Mouse (Mus musculus) liver, embryonic 12.5 days (tissue): ENCODE data around the gene Zyg11b. TPM values are rescaled to one million over a fixed set of nuclear protein-coding genes. Genes with fewer than 3 reads are reported as not detected.

Experiments used
- ATAC-seq: fragments of 200-750 bp; cut with Nextera tagmentation; 2 replicates; pipeline ENCODE4 v1.8.0; 2017; ENCODE audit warnings: moderate number of reproducible peaks, mild to moderate bottlenecking, moderate library complexity
- H3K27ac ChIP-seq: fragments of 300-500 bp; sonication (generic); 2 replicates; pipeline ENCODE4 v1.5.1; 2016; ENCODE audit warnings: mild to moderate bottlenecking
- H3K27me3 ChIP-seq: fragments of 300-500 bp; sonication (generic); replicated peaks from 2 replicates; pipeline ENCODE4 v1.6.1; 2016; ENCODE audit warnings: mild to moderate bottlenecking, moderate library complexity
- H3K36me3 ChIP-seq: fragments of 300-500 bp; sonication (generic); 2 replicates; pipeline ENCODE4 v1.6.1; 2016; ENCODE audit warnings: mild to moderate bottlenecking, moderate library complexity
- H3K4me1 ChIP-seq: fragments of 300-500 bp; sonication (generic); 2 replicates; pipeline ENCODE4 v1.6.1; 2016
- H3K4me2 ChIP-seq: fragments of 300-500 bp; sonication (generic); 2 replicates; pipeline ENCODE4 v1.6.1; 2016; ENCODE audit warnings: mild to moderate bottlenecking, moderate library complexity
- H3K4me3 ChIP-seq: fragments of 300-500 bp; sonication (generic); 2 replicates; pipeline ENCODE4 v1.5.1; 2016; ENCODE audit warnings: mild to moderate bottlenecking, moderate library complexity
- H3K9ac ChIP-seq: fragments of 300-500 bp; sonication (generic); 2 replicates; pipeline ENCODE4 v1.6.1; 2016; ENCODE audit warnings: mild to moderate bottlenecking, moderate library complexity
- H3K9me3 ChIP-seq: fragments of 300-500 bp; sonication (generic); replicated peaks from 2 replicates; pipeline ENCODE4 v1.6.1; 2016; ENCODE audit warnings: mild to moderate bottlenecking, moderate library complexity
- WGBS: fragments of 180-500 bp; shearing (Covaris S2); methylation state at CpG from one replicate; pipeline ENCODE4 v1.1.7; 2016; ENCODE audit not compliant: insufficient replicate concordance; 5-methylcytosine and 5-hydroxymethylcytosine counted together
- polyA plus RNA-seq: library from polyadenylated mRNA; unstranded; fragments of >200 nt; fragmentation: Nextera tagmentation; extraction: Ambion mirVana; gene quantifications from 2 replicates; pipeline ENCODE4 v1.2.1, GENCODE M21; 2016

Zyg11b gene
- polyA plus RNA-seq, 1 experiment from 2014 or later = 4.0 TPM

DNA sequence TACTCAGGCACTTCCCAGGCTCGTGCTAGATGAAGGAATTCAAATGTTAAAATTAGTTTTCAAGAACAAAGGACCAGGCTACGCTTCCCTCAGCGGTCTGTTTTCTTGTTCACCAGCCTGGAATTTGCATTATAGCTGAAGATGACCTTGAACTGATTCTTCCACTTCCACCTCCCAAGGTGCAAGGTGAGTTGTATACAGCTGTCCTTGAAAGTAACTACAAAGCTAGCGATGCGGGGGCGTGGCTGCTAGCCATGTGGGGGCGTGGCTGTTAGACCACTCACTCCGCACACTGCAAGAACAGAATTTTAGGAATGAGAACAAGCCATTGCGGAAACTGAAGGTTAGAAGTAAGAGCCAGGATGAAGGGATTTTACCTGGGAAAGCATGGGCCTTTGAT lies 81.9 kb downstream of the Zyg11b start:
- Histone ChIP-seq H3K4me1 (peaks cover 11% of the 10 kb centered on the region), H3K27ac (no peak overlapping the region), H3K36me3 (no peaks in the 10 kb centered on the region), H3K9me3 (no peaks in the 10 kb centered on the region), H3K9ac (no peak overlapping the region), H3K4me3 (no peak overlapping the region), H3K27me3 (peaks cover 63% of the 10 kb centered on the region), H3K4me2 (no peak overlapping the region)
- no peak for ATAC-seq
- WGBS = 13% methylated on average over 9 of the region's 9 CpGs

DNA sequence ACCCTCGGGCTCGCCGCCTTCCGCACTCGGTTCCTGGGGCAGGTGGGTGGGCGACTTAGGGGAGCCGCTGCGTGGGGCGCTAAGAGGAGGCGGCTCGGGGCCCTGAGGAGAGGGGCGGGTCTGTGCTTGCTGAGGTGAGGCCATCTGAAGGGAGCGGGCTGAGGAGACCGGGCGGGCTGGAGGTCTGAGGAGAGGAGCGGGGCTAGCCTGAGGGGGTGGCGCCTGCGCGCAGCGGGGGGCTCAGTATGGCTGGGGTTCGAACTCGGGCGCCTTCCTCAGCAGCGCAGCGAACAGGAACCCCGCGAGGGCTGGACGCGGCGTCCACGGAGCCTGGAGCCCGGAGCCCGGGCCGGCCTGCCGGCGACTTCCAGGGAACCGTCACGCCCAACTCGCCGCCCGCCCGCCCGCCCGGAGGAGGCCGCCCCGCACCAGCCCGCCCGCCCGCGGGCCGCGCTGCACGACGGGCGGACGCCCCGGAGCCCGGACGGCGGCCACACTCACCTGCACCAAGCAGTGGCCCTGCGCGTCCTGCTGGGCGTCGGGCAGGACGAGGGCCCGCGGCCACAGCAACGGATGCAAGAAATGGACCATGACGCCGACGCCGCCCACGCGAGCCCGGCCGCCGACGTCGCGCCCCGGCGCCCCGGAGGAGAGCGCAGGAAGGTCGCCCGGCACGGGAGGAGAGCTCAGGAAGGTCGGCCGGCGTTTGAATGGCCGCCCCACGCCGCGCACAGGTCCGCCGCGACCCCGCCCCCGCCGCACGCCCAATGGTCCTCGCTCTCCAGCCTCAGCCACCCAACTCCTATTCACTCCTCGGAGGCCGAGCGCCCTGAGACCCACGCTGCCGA lies 83.3 kb downstream of the Zyg11b start, which contains the start of gene Zyg11a:
Gene Zyg11a, minus strand, starts transcription at position 717 of the 848 bp plus-strand sequence.
- peak within 1 kb of the TSS; percentile 56 for H3K9ac ChIP-seq
- no peaks in the 10 kb centered on the region for H3K9me3 ChIP-seq
- H3K4me1 ChIP-seq = peaks cover 11% of the 10 kb centered on the region
- 4% methylated on average over 65 of the region's 107 CpGs for WGBS
- H3K36me3 ChIP-seq = no peaks in the 10 kb centered on the region
- peaks cover 63% of the 10 kb centered on the region for H3K27me3 ChIP-seq
- H3K27ac ChIP-seq = no peak within 1 kb of the TSS
- peak within 1 kb of the TSS; percentile 58 for H3K4me3 ChIP-seq
- peak within 1 kb of the TSS; percentile 77 for H3K4me2 ChIP-seq
- ATAC-seq = no peak; the same call in 1 of the 2 replicates

DNA sequence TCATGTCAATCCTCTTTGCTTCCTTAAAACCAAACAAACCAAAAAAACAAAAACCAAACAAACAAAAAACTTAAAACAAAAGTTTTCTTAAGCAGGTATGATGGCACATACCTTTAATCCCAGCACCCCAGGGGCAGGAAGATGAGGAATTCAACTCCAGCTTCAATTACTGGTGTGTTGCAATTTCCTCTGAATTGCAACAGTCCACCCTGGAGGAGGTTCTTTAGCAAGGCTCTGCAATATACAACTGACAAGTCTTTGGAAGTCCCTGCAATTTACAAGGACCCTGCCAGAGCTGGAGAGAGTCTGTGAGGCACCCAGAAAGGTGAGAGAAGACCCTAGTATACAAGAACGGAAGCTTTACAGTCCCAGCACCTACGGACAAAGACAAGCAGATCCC lies 87.9 kb downstream of the Zyg11b start:
- Histone ChIP-seq H3K4me3 (no peak overlapping the region), H3K36me3 (no peaks in the 10 kb centered on the region), H3K4me2 (no peak overlapping the region), H3K9me3 (no peaks in the 10 kb centered on the region), H3K9ac (no peak overlapping the region), H3K4me1 (peaks cover 9% of the 10 kb centered on the region), H3K27me3 (peaks cover 42% of the 10 kb centered on the region), H3K27ac (no peak overlapping the region)
- no peak for ATAC-seq
- WGBS = 77% methylated on average over 2 of the region's 2 CpGs

DNA sequence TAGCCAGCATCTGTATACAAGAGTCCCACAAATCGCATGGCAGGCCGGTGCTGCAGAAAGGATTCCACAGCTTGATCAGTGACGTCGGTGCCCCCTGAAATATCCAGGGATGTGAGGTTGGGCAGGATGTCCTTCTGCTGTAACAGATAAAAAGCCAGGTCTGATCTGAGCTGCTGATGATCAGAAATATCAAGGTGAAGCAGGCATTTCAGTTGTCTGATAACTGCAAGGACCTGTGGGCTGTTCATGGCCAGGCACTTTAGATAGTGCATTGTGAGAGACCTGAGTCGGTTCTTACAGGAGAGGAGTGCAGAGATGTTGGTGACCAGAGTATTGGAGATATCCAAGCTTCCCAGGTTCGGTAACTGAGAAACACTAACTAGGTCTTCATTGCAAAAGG lies 96.3 kb downstream of the Zyg11b start:
- H3K4me1 ChIP-seq = no peaks in the 10 kb centered on the region
- no peak overlapping the region for H3K9ac ChIP-seq
- H3K36me3 ChIP-seq = no peaks in the 10 kb centered on the region
- H3K9me3 ChIP-seq = no peaks in the 10 kb centered on the region
- 47% methylated on average over 6 of the region's 6 CpGs for WGBS
- no peak overlapping the region for H3K27ac ChIP-seq
- no peak overlapping the region for H3K4me2 ChIP-seq
- H3K27me3 ChIP-seq = 0 out of 2 replicates have a peak, but pooled peaks cover 4% of the 10 kb centered on the region
- H3K4me3 ChIP-seq = no peak overlapping the region
- no peak for ATAC-seq

DNA sequence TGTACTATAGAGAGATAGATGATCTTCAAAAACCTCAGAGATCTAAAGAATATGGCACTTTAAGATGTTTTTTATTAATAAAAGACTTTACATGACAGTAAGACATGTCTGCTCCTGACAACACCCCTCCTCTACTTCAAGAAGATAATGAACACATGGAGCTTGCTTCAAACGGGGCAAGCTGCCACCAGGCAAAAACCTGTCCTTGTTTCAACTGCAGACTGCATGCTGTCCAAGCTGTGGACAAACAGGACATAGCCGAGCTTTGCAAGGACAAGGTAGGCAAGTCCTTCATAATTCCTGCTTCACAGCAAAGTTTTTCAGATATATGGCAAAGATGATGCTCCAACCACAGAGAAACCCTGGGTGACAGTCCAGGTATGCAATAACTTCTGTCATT lies 101.7 kb downstream of the Zyg11b start:
- Histone ChIP-seq H3K27ac (no peak overlapping the region), H3K27me3 (0 out of 2 replicates have a peak, but pooled peaks cover 4% of the 10 kb centered on the region), H3K9ac (no peak overlapping the region), H3K4me3 (no peak overlapping the region), H3K36me3 (no peaks in the 10 kb centered on the region), H3K4me1 (no peaks in the 10 kb centered on the region), H3K9me3 (no peaks in the 10 kb centered on the region), H3K4me2 (no peak overlapping the region)
- ATAC-seq = no peak
- 58% methylated on average over 2 of the region's 2 CpGs for WGBS

DNA sequence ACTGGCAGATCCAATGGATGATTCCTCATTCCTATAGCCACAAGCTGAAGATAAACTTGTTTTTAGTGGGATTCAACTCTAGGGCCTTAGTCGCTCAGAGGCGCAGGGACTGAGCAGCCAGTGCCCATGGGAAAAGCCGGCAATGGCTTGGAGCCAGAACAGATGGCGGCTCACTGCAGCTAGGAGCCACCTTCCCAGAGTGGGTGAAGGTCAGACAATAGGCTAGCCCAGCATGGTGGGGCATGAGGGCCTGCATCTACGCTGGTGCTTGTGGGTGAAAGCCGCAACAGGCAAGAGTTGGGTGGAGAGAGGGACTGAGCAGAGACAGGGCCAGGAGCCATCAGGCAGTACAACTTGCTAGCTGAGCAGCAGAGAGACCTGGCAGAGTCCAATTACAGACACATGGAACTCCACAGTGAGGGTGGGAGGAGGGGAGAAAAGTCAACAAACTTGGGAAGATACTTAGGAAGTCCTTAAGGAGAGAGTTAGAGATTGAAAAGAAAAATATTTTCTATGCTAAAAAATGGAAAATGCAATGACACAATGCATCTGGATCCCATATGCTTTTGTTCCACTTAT lies 104.5 kb downstream of the Zyg11b start:
- Histone ChIP-seq H3K9me3 (no peaks in the 10 kb centered on the region), H3K9ac (no peak overlapping the region), H3K27me3 (0 out of 2 replicates have a peak, but pooled peaks cover 4% of the 10 kb centered on the region), H3K4me2 (no peak overlapping the region), H3K4me1 (no peaks in the 10 kb centered on the region), H3K36me3 (no peaks in the 10 kb centered on the region), H3K27ac (no peak overlapping the region), H3K4me3 (no peak overlapping the region)
- 71% methylated on average over 6 of the region's 6 CpGs for WGBS
- no peak for ATAC-seq

DNA sequence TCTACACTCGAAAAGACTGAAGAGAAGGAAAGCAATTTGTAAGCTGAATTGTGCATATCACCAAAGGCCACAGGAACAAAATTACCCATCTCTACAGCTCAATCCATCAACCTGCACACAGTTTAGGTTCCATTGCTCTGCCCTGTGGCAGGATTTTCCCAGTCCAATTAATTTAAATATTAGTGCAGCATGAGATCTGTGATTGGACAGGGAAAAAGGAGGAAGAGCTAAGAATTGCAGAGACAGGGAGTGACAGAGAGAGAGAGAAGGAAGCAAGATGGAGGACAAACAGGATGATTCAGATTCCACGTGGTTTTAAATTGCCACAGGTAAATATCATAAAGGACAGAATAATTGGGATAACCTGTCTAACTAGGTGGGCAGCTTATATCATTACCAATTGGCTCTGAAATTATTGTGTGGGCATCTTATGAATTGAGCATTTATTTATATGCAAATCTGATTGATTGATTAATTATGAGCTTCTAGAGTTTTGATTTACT lies 108.0 kb downstream of the Zyg11b start:
- H3K27me3 ChIP-seq = 0 out of 2 replicates have a peak, but pooled peaks cover 4% of the 10 kb centered on the region
- no peak overlapping the region for H3K4me2 ChIP-seq
- no peaks in the 10 kb centered on the region for H3K9me3 ChIP-seq
- H3K4me1 ChIP-seq = no peaks in the 10 kb centered on the region
- H3K9ac ChIP-seq = no peak overlapping the region
- ATAC-seq = no peak
- no peak overlapping the region for H3K4me3 ChIP-seq
- H3K27ac ChIP-seq = no peak overlapping the region
- 56% methylated on average over 2 of the region's 2 CpGs for WGBS
- H3K36me3 ChIP-seq = no peaks in the 10 kb centered on the region

DNA sequence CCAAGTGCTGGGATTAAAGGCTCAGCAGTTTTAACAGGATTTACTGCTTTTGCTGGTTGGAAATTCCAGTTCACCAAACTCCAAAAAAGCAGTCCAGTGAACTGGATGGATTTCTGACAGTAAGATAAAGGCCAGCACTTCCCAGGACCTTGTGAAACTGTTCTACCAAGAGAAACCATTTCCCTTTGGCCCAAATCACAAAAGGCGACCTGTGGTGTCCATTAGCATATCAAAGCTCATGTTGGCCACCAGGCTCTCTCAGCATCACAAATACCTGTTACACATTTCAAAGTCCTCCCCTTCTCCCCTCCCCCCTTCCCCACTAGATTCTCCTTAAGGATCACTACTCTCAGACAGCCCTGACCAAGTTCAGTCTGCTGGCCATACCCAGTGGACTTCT lies 118.6 kb downstream of the Zyg11b start:
- H3K9me3 ChIP-seq = no peaks in the 10 kb centered on the region
- H3K36me3 ChIP-seq = no peaks in the 10 kb centered on the region
- no peak overlapping the region for H3K4me2 ChIP-seq
- no peak overlapping the region for H3K4me3 ChIP-seq
- ATAC-seq = no peak
- no peak overlapping the region for H3K27ac ChIP-seq
- no peaks in the 10 kb centered on the region for H3K27me3 ChIP-seq
- H3K4me1 ChIP-seq = no peaks in the 10 kb centered on the region
- no peak overlapping the region for H3K9ac ChIP-seq
- WGBS = 72% methylated on average over 1 of the region's 1 CpGs

Other genes starting within 250 kb of the Zyg11b start
- 0.10 and 0.23 TPM in 2 replicates for gene Podn, start 204.7 kb downstream of the Zyg11b start, polyA plus RNA-seq
- gene Scp2, start 156.1 kb downstream of the Zyg11b start, polyA plus RNA-seq = 196 and 198 TPM in 2 replicates
- gene Echdc2, start 135.7 kb downstream of the Zyg11b start, polyA plus RNA-seq = 8.9 and 10.2 TPM in 2 replicates
- 0.07 and 0.08 TPM in 2 replicates for gene Zyg11a, start 83.0 kb downstream of the Zyg11b start, polyA plus RNA-seq
- gene Coa7, start 27.0 kb upstream of the Zyg11b start, polyA plus RNA-seq = 33.7 and 34.3 TPM in 2 replicates
- 0.32 TPM in 1 of 2 replicates, not detected in the other for gene Shisal2a, start 82.3 kb upstream of the Zyg11b start, polyA plus RNA-seq
- gene Gpx7, start 105.9 kb upstream of the Zyg11b start, polyA plus RNA-seq = 12.3 and 13.6 TPM in 2 replicates
- 25.2 and 29.0 TPM in 2 replicates for gene Tut4, start 158.3 kb upstream of the Zyg11b start, polyA plus RNA-seq